Mouse (Mus musculus) hindbrain, embryonic 11.5 days (tissue): ENCODE results near the gene Hs6st2. TPM values are rescaled to one million over a fixed set of nuclear protein-coding genes. Genes with fewer than 3 reads are reported as not detected.
A peak's percentile ranks its signal among the peaks of the same experiment; 100 is the strongest.

Experiments used
- ATAC-seq: fragments of 200-750 bp; cut with Nextera tagmentation; 2 replicates; pipeline ENCODE4 v1.8.0; 2017; ENCODE audit warnings: mild to moderate bottlenecking, moderate TSS enrichment, moderate library complexity; ENCODE audit not compliant: low FRiP score
- DNase-seq: peaks from one replicate; pipeline ENCODE4 v3.0.0-alpha.2; 2015; ENCODE audit warnings: low spot score
- H3K27ac ChIP-seq: fragments of 300-500 bp; sonication (generic); 2 replicates; pipeline ENCODE4 v1.5.1; 2014; ENCODE audit warnings: mild to moderate bottlenecking, low read depth, low read length
- H3K27me3 ChIP-seq: fragments of 300-500 bp; sonication (generic); 2 replicates; pipeline ENCODE4 v1.6.1; 2014; ENCODE audit warnings: mild to moderate bottlenecking, low read length, moderate library complexity, mixed read lengths; ENCODE audit not compliant: control insufficient read depth, insufficient read depth
- H3K36me3 ChIP-seq: fragments of 300-500 bp; sonication (generic); 2 replicates; pipeline ENCODE4 v1.6.1; 2014; ENCODE audit warnings: mild to moderate bottlenecking, low read length, moderate library complexity, mixed read lengths; ENCODE audit not compliant: control insufficient read depth, insufficient read depth
- H3K4me1 ChIP-seq: fragments of 300-500 bp; sonication (generic); replicated peaks from 2 replicates; pipeline ENCODE4 v1.6.1; 2014; ENCODE audit warnings: low read length, mixed read lengths; ENCODE audit not compliant: control insufficient read depth, insufficient read depth
- H3K4me2 ChIP-seq: fragments of 300-500 bp; sonication (generic); replicated peaks from 2 replicates; pipeline ENCODE4 v1.6.1; 2014; ENCODE audit warnings: mild to moderate bottlenecking, low read depth, low read length
- H3K4me3 ChIP-seq: fragments of 300-500 bp; sonication (generic); 2 replicates; pipeline ENCODE4 v1.5.1; 2014; ENCODE audit warnings: low read depth, low read length
- H3K9ac ChIP-seq: fragments of 300-500 bp; sonication (generic); 2 replicates; pipeline ENCODE4 v1.6.1; 2014; ENCODE audit warnings: low read depth, low read length
- H3K9me3 ChIP-seq: fragments of 300-500 bp; sonication (generic); 2 replicates; pipeline ENCODE4 v1.6.1; 2016; ENCODE audit warnings: low read length; ENCODE audit not compliant: control insufficient read depth
- WGBS: fragments of 180-500 bp; shearing (Covaris S2); extraction: QIAGEN DNeasy Blood & Tissue Kit; methylation state at CpG from one replicate; pipeline ENCODE4 v1.1.7; 2014; 5-methylcytosine and 5-hydroxymethylcytosine counted together
- polyA plus RNA-seq: library from polyadenylated mRNA; unstranded; fragments of >200 nt; fragmentation: Nextera tagmentation; extraction: Ambion mirVana; gene quantifications from 2 replicates; pipeline ENCODE4 v1.2.1, GENCODE M21; 2014

Gene Hs6st2
- polyA plus RNA-seq, 1 experiment from 2014 or later = 17.6 TPM

DNA sequence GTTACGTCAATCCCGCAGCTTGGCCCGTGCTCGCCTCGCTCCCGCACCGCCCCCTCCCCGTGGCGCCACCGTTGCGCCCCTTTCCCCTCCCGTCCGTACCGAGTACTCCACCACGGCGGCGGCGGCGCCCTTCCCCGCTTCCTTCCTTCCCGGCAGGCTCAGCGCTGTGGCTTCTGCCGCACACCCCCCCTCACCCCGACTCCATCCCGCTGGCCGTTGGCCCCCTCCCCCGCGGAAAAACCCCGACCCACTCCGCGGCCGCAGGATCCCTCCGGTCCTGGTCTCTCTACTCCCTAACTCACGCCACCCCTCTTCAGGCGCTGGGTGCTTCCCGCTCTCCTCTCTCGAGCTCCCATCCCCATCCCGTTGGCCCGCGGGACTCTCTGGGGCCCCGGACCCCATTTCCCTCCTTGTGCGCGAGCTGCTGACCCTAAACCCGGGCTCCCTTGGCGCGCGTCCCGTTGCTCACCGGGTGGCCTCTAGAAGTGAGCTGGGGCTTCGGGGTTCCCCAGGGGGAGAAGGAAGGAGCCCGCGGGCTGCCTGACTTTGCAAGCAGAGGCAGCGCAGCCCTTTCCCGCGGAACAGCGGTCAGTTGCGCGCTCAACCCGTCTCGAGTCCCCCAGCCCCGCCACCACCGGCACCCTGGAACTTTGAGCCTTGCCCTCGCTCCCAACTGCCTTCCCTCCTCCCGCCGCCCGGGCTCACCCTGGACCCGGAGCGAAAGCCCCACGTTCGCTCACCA lies 1.1 kb downstream of the Hs6st2 start:
- H3K9me3 ChIP-seq = no peaks in the 10 kb centered on the region
- H3K9ac ChIP-seq = peak overlapping the region; percentile 51
- peak overlapping the region; percentile 45 for H3K4me3 ChIP-seq
- ATAC-seq (peak; percentile 78), DNase-seq (peak; percentile 49)
- H3K27me3 ChIP-seq = peaks cover 2% of the 10 kb centered on the region; the same call in 1 of the 2 replicates
- H3K4me1 ChIP-seq = no peaks in the 10 kb centered on the region
- WGBS = 19% methylated on average over 58 of the region's 70 CpGs
- peak overlapping the region; percentile 72 for H3K4me2 ChIP-seq
- no peak overlapping the region for H3K27ac ChIP-seq
- H3K36me3 ChIP-seq = no peaks in the 10 kb centered on the region

DNA sequence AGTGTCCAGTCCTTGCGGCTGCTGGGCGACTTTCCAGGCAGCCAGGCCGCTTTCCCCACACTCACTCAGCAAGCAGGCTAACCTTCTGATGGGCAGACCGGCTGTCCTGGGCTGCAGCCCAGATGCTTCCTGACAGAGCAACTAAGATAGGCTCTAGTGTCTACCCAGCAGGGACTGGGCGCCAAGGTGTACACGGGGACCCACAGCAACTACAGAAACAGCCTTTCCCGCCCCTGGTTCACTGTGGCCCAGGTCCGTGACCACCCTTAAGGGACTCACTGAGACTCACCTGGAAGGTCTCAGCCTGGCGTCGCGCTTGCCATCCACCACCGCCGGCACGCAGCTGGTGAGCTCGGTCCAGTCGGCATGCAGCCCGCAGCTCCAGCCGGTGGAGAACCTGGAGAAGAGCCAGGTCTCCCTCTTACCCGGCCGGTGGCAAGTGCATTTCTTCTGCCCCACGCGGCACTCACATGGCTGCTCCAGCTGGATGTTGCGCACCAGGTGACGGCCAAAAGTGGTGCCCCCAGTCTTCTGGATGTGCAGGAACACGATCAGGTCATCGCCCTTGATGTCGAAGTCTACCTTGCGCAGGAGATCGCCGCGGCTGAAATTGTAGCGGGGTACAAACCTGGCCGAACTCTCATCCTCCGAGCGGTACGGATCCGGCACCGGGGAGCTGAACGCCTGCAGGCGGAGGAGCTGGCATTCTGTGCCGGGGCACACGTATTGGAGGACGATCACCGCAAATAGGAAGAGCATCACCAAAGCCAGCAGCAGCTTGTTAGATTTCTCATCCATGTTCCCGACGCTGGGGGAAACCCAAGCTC lies 1.8 kb downstream of the Hs6st2 start:
- Histone ChIP-seq H3K36me3 (no peaks in the 10 kb centered on the region), H3K9me3 (no peaks in the 10 kb centered on the region), H3K4me1 (no peaks in the 10 kb centered on the region), H3K4me2 (peak overlapping the region; percentile 72), H3K27ac (no peak overlapping the region), H3K27me3 (peaks cover 2% of the 10 kb centered on the region; the same call in 1 of the 2 replicates), H3K4me3 (peak overlapping the region; percentile 45), H3K9ac (peak overlapping the region; percentile 19; the same call in 1 of the 2 replicates)
- DNase-seq = peak; percentile 66
- WGBS = 21% methylated on average over 42 of the region's 46 CpGs
- ATAC-seq = peak; percentile 44

DNA sequence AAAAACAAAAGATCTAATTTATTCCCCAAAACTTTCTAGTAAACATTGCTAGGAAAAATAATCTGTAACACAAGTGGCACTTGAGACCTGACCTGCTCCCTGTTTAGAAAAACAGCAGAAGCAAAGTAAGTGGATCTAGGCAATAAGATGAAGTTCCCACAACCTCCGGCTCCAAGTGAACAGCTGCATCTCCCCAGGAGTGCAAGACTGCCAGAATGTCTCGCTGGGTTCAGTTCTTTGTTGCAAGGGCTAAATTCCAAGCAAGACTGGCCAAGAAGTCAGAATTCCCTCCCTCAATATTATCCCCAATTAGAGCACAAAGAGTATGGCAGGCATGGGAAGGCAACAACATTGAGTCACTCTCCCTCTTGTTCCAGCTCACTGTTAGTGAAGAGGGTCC lies 23.4 kb downstream of the Hs6st2 start:
- H3K27me3 ChIP-seq = no peaks in the 10 kb centered on the region
- no peak overlapping the region for H3K9ac ChIP-seq
- no peak for DNase-seq
- no peaks in the 10 kb centered on the region for H3K4me1 ChIP-seq
- no peak overlapping the region for H3K4me2 ChIP-seq
- no peak overlapping the region for H3K27ac ChIP-seq
- H3K4me3 ChIP-seq = no peak overlapping the region
- no peaks in the 10 kb centered on the region for H3K9me3 ChIP-seq
- no peak for ATAC-seq
- H3K36me3 ChIP-seq = no peaks in the 10 kb centered on the region
- 33% methylated on average over 2 of the region's 2 CpGs for WGBS

DNA sequence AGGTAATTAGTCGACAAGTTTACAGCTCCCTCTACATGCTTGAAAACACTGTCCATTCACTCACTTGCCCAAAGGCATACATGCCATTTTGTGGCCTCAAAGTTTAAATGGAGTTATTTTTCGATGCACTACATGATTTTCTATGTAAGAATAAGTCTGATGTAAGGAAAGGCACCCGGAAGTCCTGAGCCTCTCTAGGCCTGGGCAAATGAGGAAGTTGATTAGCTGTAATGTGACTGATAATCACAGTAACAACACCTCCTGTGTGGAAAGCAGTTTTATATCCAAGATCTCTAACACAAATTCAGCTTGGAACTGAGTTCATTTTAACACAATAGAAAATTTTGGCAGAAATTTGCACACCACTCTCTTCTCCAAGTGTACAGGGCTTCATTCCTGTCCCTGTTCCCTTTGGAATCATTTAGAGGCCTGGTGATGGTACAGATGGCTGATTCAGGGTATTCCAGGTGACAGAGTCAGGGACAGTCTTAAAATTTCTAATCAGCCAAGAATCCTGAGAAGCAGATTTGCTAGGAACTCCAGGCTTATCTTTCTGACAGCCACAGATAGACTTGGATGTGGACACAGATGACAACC lies 38.9 kb downstream of the Hs6st2 start:
- no peak for ATAC-seq
- H3K27me3 ChIP-seq = no peaks in the 10 kb centered on the region

DNA sequence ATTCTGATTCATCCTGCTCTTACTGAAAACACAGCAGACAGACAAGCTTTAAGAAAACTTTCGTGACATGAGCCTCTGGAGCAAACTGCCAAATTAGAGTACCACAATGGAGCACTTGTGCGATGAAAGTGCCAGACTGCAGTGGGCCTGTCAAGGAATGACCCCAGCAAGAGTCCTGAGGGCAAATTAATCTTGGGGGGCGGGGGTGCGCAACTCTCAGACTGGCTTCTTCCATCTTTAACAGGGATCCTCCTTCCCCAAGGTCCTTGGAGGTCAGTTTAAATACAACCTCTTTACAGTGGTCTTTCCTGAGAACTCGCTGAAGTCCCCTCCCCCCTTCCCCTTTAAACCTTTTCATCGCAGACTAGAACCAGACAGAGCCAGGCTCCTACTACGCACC lies 45.9 kb downstream of the Hs6st2 start:
- Histone ChIP-seq H3K4me1 (no peaks in the 10 kb centered on the region), H3K4me2 (no peak overlapping the region), H3K27me3 (no peaks in the 10 kb centered on the region), H3K9ac (no peak overlapping the region), H3K27ac (no peak overlapping the region), H3K4me3 (no peak overlapping the region), H3K36me3 (no peaks in the 10 kb centered on the region), H3K9me3 (no peaks in the 10 kb centered on the region)
- ATAC-seq (no peak), DNase-seq (no peak)
- 58% methylated on average over 7 of the region's 7 CpGs for WGBS

More for the DNA sequence above, 38.9 kb downstream of the Hs6st2 start:
- Histone ChIP-seq H3K9ac (no peak overlapping the region), H3K9me3 (no peaks in the 10 kb centered on the region), H3K4me1 (no peaks in the 10 kb centered on the region), H3K36me3 (no peaks in the 10 kb centered on the region), H3K4me3 (no peak overlapping the region), H3K4me2 (no peak overlapping the region), H3K27ac (no peak overlapping the region)
- no peak for DNase-seq
- WGBS = 79% methylated on average over 3 of the region's 3 CpGs

DNA sequence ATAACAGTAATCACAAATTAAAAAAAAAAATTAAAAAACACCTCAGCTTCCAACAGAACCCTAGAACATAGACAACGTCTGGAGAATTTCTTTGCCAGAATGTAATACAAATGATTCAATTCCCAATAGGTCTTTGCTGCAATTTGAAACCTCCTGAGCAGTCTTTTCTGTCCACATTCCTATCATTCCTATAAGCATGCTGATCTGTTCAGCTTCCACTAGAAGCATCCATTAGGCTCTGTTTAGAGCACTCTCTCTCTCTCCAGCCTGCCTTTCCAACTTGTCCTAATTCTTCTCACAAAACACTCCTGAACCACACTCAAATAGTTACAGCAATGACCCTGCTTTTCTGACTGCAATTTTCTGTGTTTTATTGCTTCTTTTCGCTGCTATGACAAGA lies 50.3 kb downstream of the Hs6st2 start:
- Histone ChIP-seq H3K9ac (no peak overlapping the region), H3K27ac (no peak overlapping the region)
- ATAC-seq = no peak

DNA sequence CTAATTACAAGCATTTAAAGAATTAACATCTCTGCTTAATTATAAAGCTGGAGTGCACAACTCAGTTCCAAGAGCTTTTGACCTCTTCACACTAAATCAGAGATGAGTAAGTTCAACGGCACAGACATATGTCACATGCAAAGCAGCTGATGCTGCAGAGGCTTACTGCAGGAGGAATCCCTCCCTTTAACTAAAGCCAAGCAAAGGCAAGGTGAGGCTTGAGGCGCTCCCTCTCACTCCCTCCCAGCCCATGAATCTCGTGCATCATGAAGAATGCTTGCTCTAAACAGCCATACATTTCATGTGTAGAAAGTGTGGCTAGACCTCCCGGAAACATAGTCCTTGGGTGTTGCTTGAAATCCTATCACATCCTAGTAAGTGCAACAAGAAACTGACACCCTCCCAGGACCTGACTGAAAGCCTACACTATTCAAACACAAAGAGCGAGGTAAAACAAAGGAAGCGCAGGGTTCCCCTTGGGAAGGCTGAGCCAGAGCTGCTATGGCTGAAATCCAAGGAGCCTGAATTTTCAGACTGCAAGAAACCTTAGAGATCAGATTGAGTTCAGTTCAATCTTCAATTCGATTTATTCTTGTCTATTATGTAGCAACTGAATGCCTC lies 67.2 kb downstream of the Hs6st2 start:
- Histone ChIP-seq H3K9me3 (no peaks in the 10 kb centered on the region), H3K9ac (no peak overlapping the region), H3K27ac (no peak overlapping the region), H3K4me2 (no peak overlapping the region), H3K36me3 (no peaks in the 10 kb centered on the region), H3K27me3 (no peaks in the 10 kb centered on the region), H3K4me1 (no peaks in the 10 kb centered on the region), H3K4me3 (no peak overlapping the region)
- DNase-seq (peak; percentile 21), ATAC-seq (no peak)
- 26% methylated on average over 7 of the region's 7 CpGs for WGBS

More for the DNA sequence above, 50.3 kb downstream of the Hs6st2 start:
- Histone ChIP-seq H3K9me3 (no peaks in the 10 kb centered on the region), H3K4me1 (no peaks in the 10 kb centered on the region), H3K4me2 (no peak overlapping the region), H3K36me3 (no peaks in the 10 kb centered on the region), H3K27me3 (no peaks in the 10 kb centered on the region), H3K4me3 (no peak overlapping the region)
- WGBS = 70% methylated on average over 2 of the region's 2 CpGs
- no peak for DNase-seq

DNA sequence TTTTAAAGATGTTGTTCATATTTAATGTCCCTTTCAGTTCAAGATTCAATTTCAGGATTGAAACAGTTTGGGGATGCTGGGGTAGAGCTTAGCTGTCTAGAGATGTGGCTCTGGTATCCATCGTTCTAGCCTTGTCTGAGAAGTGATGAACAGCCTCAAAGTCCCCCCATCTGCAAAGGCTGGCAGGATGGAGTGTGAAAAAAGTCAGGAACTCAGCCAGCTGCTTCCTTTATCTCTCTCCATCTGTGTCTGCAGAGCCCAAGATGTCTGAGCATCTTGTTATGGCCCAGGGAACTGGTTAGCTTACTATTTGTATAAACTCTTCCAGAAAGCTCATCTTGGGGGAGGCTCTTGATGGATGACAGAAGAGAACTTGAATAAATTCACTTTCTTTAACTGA lies 70.9 kb downstream of the Hs6st2 start:
- Histone ChIP-seq H3K27me3 (no peaks in the 10 kb centered on the region), H3K9me3 (no peaks in the 10 kb centered on the region), H3K4me2 (no peak overlapping the region), H3K27ac (no peak overlapping the region), H3K36me3 (no peaks in the 10 kb centered on the region), H3K9ac (no peak overlapping the region), H3K4me1 (no peaks in the 10 kb centered on the region), H3K4me3 (no peak overlapping the region)
- ATAC-seq (no peak), DNase-seq (no peak)
- 65% methylated on average over 1 of the region's 1 CpGs for WGBS
